Mouse (Mus musculus) inflammation-experienced regulatory T-cells, adult 16 weeks (primary cell): ENCODE data around the gene Olfr153. TPM values are rescaled to one million over a fixed set of nuclear protein-coding genes. Genes with fewer than 3 reads are reported as not detected.

Experiments
- polyA plus RNA-seq: library from polyadenylated mRNA; unstranded; fragments of 100-300 nt; shearing (Covaris generic); gene quantifications from one replicate; pipeline ENCODE4 v1.2.1, GENCODE M21; 2017

Olfr153 gene
- polyA plus RNA-seq, result not detected

GRCm38 (mm10) chr2:87531496-87531895, at the start of gene Olfr153:
Gene Olfr153, plus strand, starts transcription at chr2:87531796.

DNA sequence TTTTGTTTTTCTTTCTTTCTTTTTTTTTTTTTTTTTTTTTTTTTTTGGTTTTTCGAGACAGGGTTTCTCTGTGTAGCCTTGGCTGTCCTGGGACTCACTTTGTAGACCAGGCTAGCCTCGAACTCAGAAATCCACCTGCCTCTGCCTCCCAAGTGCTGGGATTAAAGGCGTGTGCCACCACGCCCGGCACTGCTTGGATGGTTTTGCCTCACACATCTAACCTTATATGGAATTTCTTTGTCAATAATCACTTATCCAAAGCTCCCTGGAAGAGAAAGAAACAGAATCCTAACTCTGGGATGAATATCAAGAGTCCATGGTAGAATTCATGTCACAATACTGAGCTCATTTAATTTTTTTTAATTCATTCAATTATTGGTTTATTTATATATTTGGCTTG, 34.6 kb upstream of the Olfr153 start, which contains the start of gene Pramel7:
Gene Pramel7 (minus strand): TSS at position 101 of the 400 bp plus-strand sequence.

DNA sequence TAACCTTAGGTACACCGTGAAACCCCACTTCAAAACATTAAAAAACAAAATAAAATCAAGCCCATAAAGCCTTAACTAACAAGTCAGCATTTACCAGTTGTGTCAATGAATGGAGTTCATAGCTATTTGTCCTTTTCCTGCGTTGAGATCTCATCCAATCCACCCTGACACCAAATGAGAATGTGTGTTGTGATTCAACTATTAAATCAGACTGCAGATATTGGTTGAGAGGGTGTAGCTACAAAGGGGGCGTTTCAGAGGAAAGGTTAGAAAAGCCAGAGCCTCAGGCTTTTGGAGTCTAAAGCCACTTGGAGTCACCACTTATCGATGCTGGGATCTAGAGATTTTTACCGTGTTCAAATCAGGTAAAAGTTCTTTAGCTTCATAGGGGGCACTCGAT, 25.3 kb upstream of the Olfr153 start, which contains the start of gene Pramel6:
Gene Pramel6 (plus strand): TSS at position 301 of the 400 bp plus-strand sequence.

GRCm38 (mm10) chr2:87545442-87545841, 13.8 kb downstream of the Olfr153 start, which contains the start of gene Olfr1128:
Gene Olfr1128, minus strand, starts transcription at chr2:87545542.

DNA sequence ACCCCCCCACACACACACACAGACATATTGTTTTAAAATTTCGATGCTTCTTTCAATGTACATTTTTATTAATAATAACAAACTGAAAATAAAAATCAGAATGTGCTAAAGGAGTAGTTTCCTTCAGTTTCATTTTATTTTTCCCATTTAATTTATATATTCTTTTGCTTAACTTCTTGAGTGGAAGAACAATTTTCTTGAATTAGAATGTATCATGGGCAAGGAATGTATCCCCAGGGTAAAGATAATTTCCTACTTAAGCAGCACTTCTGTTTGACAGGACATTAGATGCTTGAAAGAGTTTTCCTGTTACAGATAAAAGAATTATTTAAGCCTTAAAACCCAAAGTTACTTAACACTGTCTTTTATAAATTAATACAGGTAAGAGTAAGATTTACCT, 42.0 kb downstream of the Olfr153 start, which contains the start of gene Olfr1129:
Gene Olfr1129 (plus strand): TSS at position 301 of the 400 bp plus-strand sequence.

Other genes with a start within 250 kb of the Olfr153 start
- not detected for gene Olfr1118, start 224.2 kb upstream of the Olfr153 start, polyA plus RNA-seq
- not detected for gene Olfr1120, start 177.0 kb upstream of the Olfr153 start, polyA plus RNA-seq
- not detected for gene Olfr1121, start 161.9 kb upstream of the Olfr153 start, polyA plus RNA-seq
- gene Olfr1122, start 145.9 kb upstream of the Olfr153 start, polyA plus RNA-seq, result not detected
- gene Olfr1123, start 115.2 kb upstream of the Olfr153 start, polyA plus RNA-seq, result not detected
- not detected for gene Olfr1124, start 101.5 kb upstream of the Olfr153 start, polyA plus RNA-seq
- gene Olfr1126, start 77.8 kb upstream of the Olfr153 start, polyA plus RNA-seq, result not detected
- not detected for gene Pramel7, start 34.7 kb upstream of the Olfr153 start, polyA plus RNA-seq
- gene Pramel6, start 25.2 kb upstream of the Olfr153 start, polyA plus RNA-seq, result not detected
- not detected for gene Olfr1128, start 13.7 kb downstream of the Olfr153 start, polyA plus RNA-seq
- gene Olfr1129, start 42.1 kb downstream of the Olfr153 start, polyA plus RNA-seq, result not detected
- not detected for gene Olfr1130, start 74.4 kb downstream of the Olfr153 start, polyA plus RNA-seq
- not detected for gene Olfr1131, start 95.3 kb downstream of the Olfr153 start, polyA plus RNA-seq
- not detected for gene Olfr1132, start 105.7 kb downstream of the Olfr153 start, polyA plus RNA-seq
- gene Olfr1133, start 115.6 kb downstream of the Olfr153 start, polyA plus RNA-seq, result not detected
- not detected for gene Olfr1134, start 126.7 kb downstream of the Olfr153 start, polyA plus RNA-seq
- gene Olfr1135, start 141.9 kb downstream of the Olfr153 start, polyA plus RNA-seq, result not detected
- not detected for gene Olfr1136, start 162.2 kb downstream of the Olfr153 start, polyA plus RNA-seq
- gene Olfr1137, start 181.4 kb downstream of the Olfr153 start, polyA plus RNA-seq, result not detected
- gene Olfr1138, start 208.2 kb downstream of the Olfr153 start, polyA plus RNA-seq, result not detected
- not detected for gene Olfr1140, start 212.0 kb downstream of the Olfr153 start, polyA plus RNA-seq
- not detected for gene Olfr1141, start 222.2 kb downstream of the Olfr153 start, polyA plus RNA-seq
- not detected for gene Olfr152, start 247.7 kb downstream of the Olfr153 start, polyA plus RNA-seq